Mouse (Mus musculus) MEL (cell line): ENCODE measurements around the gene Whamm. TPM values are rescaled to one million over a fixed set of nuclear protein-coding genes. Genes with fewer than 3 reads are reported as not detected.

ENCODE experiments used
- DNase-seq: peaks from one replicate; pipeline ENCODE4 v3.0.0; 2011; ENCODE audit warnings: low read depth, low spot score
- H3K27ac ChIP-seq: 2 replicates; pipeline ENCODE4 v1.5.1; 2012; ENCODE audit warnings: low read depth, mild to moderate bottlenecking, control low read depth, low read length, moderate library complexity; ENCODE audit not compliant: control insufficient read depth
- H3K27me3 ChIP-seq, 2 experiments: fragments of 150-350 bp in 1 of 2; sonication (generic) in 1 of 2; 2 replicates each; pipeline ENCODE4 v1.6.1; 2012; ENCODE audit warnings: low read length in 2 of 2, mild to moderate bottlenecking in 2 of 2, improper control_type of control experiment in 1 of 2, moderate library complexity in 1 of 2; ENCODE audit not compliant: insufficient read depth in 2 of 2, control insufficient read depth in 1 of 2
- H3K36me3 ChIP-seq, 2 experiments: 2 replicates each; pipeline ENCODE4 v1.6.1; 2012 to 2014; ENCODE audit warnings: low read length in 2 of 2, improper control_type of control experiment in 1 of 2, inconsistent platforms in 1 of 2, mild to moderate bottlenecking in 1 of 2; ENCODE audit not compliant: insufficient read depth in 2 of 2, control insufficient read depth in 1 of 2
- H3K4me1 ChIP-seq, 2 experiments: fragments of 150-350 bp in 1 of 2; sonication (generic) in 1 of 2; 2 replicates each; pipeline ENCODE4 v1.6.1; 2012; ENCODE audit warnings: low read length in 2 of 2, improper control_type of control experiment in 1 of 2, mild to moderate bottlenecking in 1 of 2; ENCODE audit not compliant: insufficient read depth in 2 of 2, control insufficient read depth in 1 of 2
- H3K4me3 ChIP-seq, 2 experiments: fragments of 150-350 bp in 1 of 2; sonication (generic) in 1 of 2; 2 replicates each; pipeline ENCODE4 v1.5.1; 2012; ENCODE audit warnings: low read depth in 2 of 2, low read length in 2 of 2, mild to moderate bottlenecking in 2 of 2, moderate library complexity in 2 of 2, control low read depth in 1 of 2, improper control_type of control experiment in 1 of 2; ENCODE audit not compliant: control insufficient read depth in 1 of 2, insufficient read depth in 1 of 2
- H3K79me2 ChIP-seq: 2 replicates; pipeline ENCODE4 v1.6.1; 2012; ENCODE audit warnings: mild to moderate bottlenecking, low read length, moderate library complexity; ENCODE audit not compliant: control insufficient read depth, poor library complexity, insufficient read depth
- H3K9ac ChIP-seq: 2 replicates; pipeline ENCODE4 v1.6.1; 2012; ENCODE audit warnings: low read depth, mild to moderate bottlenecking, control low read depth, low read length, moderate library complexity; ENCODE audit not compliant: control insufficient read depth, poor library complexity, severe bottlenecking
- H3K9me3 ChIP-seq: fragments of 150-350 bp; sonication (generic); replicated peaks from 2 replicates; pipeline ENCODE4 v1.6.1; 2012; ENCODE audit warnings: mild to moderate bottlenecking, low read length, improper control_type of control experiment, moderate library complexity; ENCODE audit not compliant: insufficient read depth
- BHLHE40 ChIP-seq: IDR thresholded peaks from 2 replicates; pipeline ENCODE4 v1.6.1; 2012; ENCODE audit warnings: low read depth, mild to moderate bottlenecking, inconsistent platforms, low read length, improper control_type of control experiment, borderline replicate concordance
- CHD2 ChIP-seq: IDR thresholded peaks from 2 replicates; pipeline ENCODE4 v1.6.1; 2011; ENCODE audit warnings: low read length, improper control_type of control experiment
- CTCF ChIP-seq, 3 experiments: IDR thresholded peaks in 2 of 3; conservative IDR thresholded peaks in 1 of 3; 2 replicates each; pipeline ENCODE4 v1.5.1; 2011 to 2012; ENCODE audit warnings: low read length in 3 of 3, low read depth in 2 of 3, mild to moderate bottlenecking in 2 of 3, improper control_type of control experiment in 1 of 3, inconsistent platforms in 1 of 3, mixed read lengths in 1 of 3, moderate library complexity in 1 of 3; ENCODE audit not compliant: control insufficient read depth in 1 of 3, insufficient read depth in 1 of 3, poor library complexity in 1 of 3, severe bottlenecking in 1 of 3
- E2F4 ChIP-seq: IDR thresholded peaks from 2 replicates; pipeline ENCODE4 v1.6.1; 2011; ENCODE audit warnings: low read depth, low read length, improper control_type of control experiment, borderline replicate concordance
- GABPA ChIP-seq: IDR thresholded peaks from 2 replicates; pipeline ENCODE4 v1.6.1; 2012; ENCODE audit warnings: low read depth, mild to moderate bottlenecking, inconsistent platforms, low read length, improper control_type of control experiment, moderate library complexity
- GATA1 ChIP-seq: IDR thresholded peaks from 2 replicates; pipeline ENCODE4 v1.6.1; 2011; ENCODE audit warnings: low read depth, low read length, improper control_type of control experiment
- HCFC1 ChIP-seq: IDR thresholded peaks from 2 replicates; pipeline ENCODE4 v1.6.1; 2012; ENCODE audit warnings: low read depth, mild to moderate bottlenecking, inconsistent platforms, low read length, improper control_type of control experiment, moderate library complexity
- MAX ChIP-seq: IDR thresholded peaks from 2 replicates; pipeline ENCODE4 v1.6.1; 2011; ENCODE audit warnings: low read length, improper control_type of control experiment
- MXI1 ChIP-seq: IDR thresholded peaks from 2 replicates; pipeline ENCODE4 v1.6.1; 2011; ENCODE audit warnings: mild to moderate bottlenecking, low read depth, low read length, improper control_type of control experiment
- MYB ChIP-seq: IDR thresholded peaks from 2 replicates; pipeline ENCODE4 v1.6.1; 2011; ENCODE audit warnings: mild to moderate bottlenecking, low read depth, low read length, improper control_type of control experiment
- NELFE ChIP-seq: IDR thresholded peaks from 2 replicates; pipeline ENCODE4 v1.6.1; 2011; ENCODE audit warnings: low read depth, low read length, improper control_type of control experiment
- NRF1 ChIP-seq: IDR thresholded peaks from 2 replicates; pipeline ENCODE4 v1.6.1; 2014; ENCODE audit warnings: low read depth, mild to moderate bottlenecking, inconsistent platforms, low read length, improper control_type of control experiment, moderate library complexity; ENCODE audit not compliant: poor library complexity, insufficient read depth, severe bottlenecking
- POLR2A ChIP-seq, 2 experiments: IDR thresholded peaks; 2 replicates each; pipeline ENCODE4 v1.6.1; 2011 to 2012; ENCODE audit warnings: low read length in 2 of 2, mild to moderate bottlenecking in 2 of 2, control low read depth in 1 of 2, improper control_type of control experiment in 1 of 2, low read depth in 1 of 2, moderate library complexity in 1 of 2; ENCODE audit not compliant: control insufficient read depth in 1 of 2, insufficient read depth in 1 of 2, poor library complexity in 1 of 2
- POLR2AphosphoS5 ChIP-seq: IDR thresholded peaks from 2 replicates; pipeline ENCODE4 v1.6.1; 2012; ENCODE audit warnings: low read depth, borderline replicate concordance, mild to moderate bottlenecking, inconsistent platforms, low read length, moderate library complexity, mixed read lengths
- RAD21 ChIP-seq: IDR thresholded peaks from 2 replicates; pipeline ENCODE4 v1.6.1; 2011; ENCODE audit warnings: mild to moderate bottlenecking, low read depth, low read length, improper control_type of control experiment
- TAL1 ChIP-seq: IDR thresholded peaks from 2 replicates; pipeline ENCODE4 v1.6.1; 2012; ENCODE audit warnings: mild to moderate bottlenecking, inconsistent platforms, low read length, moderate library complexity, mixed read lengths
- TCF12 ChIP-seq: IDR thresholded peaks from 2 replicates; pipeline ENCODE4 v1.6.1; 2014; ENCODE audit warnings: low read depth, mild to moderate bottlenecking, inconsistent platforms, low read length, improper control_type of control experiment, moderate library complexity
- ZKSCAN1 ChIP-seq: IDR thresholded peaks from 2 replicates; pipeline ENCODE4 v1.6.1; 2012; ENCODE audit warnings: low read depth, mild to moderate bottlenecking, inconsistent platforms, low read length, improper control_type of control experiment, moderate library complexity
- ZNF384 ChIP-seq: IDR thresholded peaks from 2 replicates; pipeline ENCODE4 v1.6.1; 2012; ENCODE audit warnings: low read depth, mild to moderate bottlenecking, inconsistent platforms, low read length, improper control_type of control experiment
- polyA plus RNA-seq, 2 experiments: library from polyadenylated mRNA; stranded (reverse) in 1 of 2; unstranded in 1 of 2; fragments of >175 nt in 1 of 2; fragments of >200 nt in 1 of 2; gene quantifications; 2 replicates each; pipeline versions ENCODE4 v1.2.1 to v1.2.4; 2012; ENCODE audit warnings: low replicate concordance in 2 of 2, low read depth in 1 of 2; ENCODE audit not compliant: insufficient read length in 2 of 2, insufficient read depth in 1 of 2, missing spikeins in 1 of 2
- total RNA-seq: library from RNA; depleted of rRNA; stranded (reverse); fragments of 300-350 nt; gene quantifications from 2 replicates; pipeline ENCODE4 v1.2.3, GENCODE M21; 2012

Gene Whamm
- total and polyA plus RNA-seq, 3 experiments: 9.4 to 22.9 TPM; not detected in 1

DNA sequence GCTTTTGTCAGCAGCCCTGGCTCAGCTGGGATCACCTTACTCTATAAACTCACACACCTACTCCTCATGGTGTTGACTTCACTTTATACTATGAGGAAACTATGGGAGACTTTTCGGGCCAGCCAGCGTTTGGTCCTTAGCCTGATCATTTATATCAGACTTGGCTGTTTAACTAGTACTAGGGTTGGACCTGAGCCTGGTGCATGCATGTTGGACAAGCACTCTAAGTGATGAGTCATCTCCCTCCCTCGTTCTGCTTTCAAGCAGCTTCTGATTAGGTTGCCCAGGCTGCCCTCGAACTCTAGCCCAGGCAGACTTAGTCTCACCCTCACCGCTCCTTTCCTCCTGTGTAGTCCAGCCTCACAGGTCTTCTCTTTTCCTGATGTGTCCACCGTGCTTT, 2.3 kb downstream of the Whamm start (continued):
- TF ChIP-seq MYB: no peak
- no peak for TF ChIP-seq NELFE
- no peak for TF ChIP-seq NRF1
- no peak for TF ChIP-seq GATA1

DNA sequence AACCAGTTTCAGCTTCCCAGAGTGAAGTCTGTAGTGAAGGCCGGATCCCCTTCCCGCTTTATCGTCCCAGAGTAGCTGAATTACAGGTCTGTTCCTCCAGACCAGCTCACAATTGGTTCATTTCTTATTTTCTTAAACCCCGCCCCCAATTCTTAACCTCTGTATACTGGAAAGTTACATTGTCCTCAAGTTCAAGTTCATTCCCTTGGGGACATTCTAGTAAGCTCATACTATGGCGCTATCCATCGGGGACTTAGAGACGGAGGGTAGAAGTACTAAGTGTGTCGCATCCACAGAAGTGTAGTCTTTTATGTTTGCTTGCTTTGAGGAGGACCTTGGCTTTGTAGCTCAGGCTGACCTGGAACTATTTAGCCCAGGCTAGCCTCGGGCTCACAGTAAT, 2.8 kb downstream of the Whamm start:
- TF ChIP-seq CTCF (IDR thresholded peaks at IDR 0.05 in 2 of 3, conservative IDR thresholded peaks at IDR 0.05 in 1 of 3; ENCODE audit: control insufficient read depth in 1 of 3, insufficient read depth in 1 of 3, low read depth in 2 of 3, low read length in 3 of 3, poor library complexity in 1 of 3, severe bottlenecking in 1 of 3) (no peak), POLR2A (IDR thresholded peaks at IDR 0.05; ENCODE audit: control insufficient read depth in 1 of 2, insufficient read depth in 1 of 2, low read depth in 1 of 2, low read length in 2 of 2, poor library complexity in 1 of 2) (no peak), POLR2AphosphoS5 (no peak), CHD2 (no peak), MAX (no peak), BHLHE40 (no peak), RAD21 (no peak), GABPA (no peak), ZKSCAN1 (no peak), HCFC1 (no peak), E2F4 (no peak), MXI1 (no peak), NRF1 (no peak)
- Histone ChIP-seq H3K9ac (peak overlapping the region; percentile 20; the same call in 1 of the 2 replicates), H3K27ac (peak overlapping the region; percentile 81), H3K4me3 (peak overlapping the region; percentile 12 to 46; a peak in 3 of 4 replicates), H3K36me3 (peaks cover 10 to 12% of the 10 kb centered on the region in 2 experiments), H3K4me1 (peaks cover 8 to 17% of the 10 kb centered on the region in 2 experiments), H3K79me2 (peaks cover 28% of the 10 kb centered on the region), H3K27me3 (no peaks in the 10 kb centered on the region), H3K9me3 (no peaks in the 10 kb centered on the region)
- DNase-seq: no peak

DNA sequence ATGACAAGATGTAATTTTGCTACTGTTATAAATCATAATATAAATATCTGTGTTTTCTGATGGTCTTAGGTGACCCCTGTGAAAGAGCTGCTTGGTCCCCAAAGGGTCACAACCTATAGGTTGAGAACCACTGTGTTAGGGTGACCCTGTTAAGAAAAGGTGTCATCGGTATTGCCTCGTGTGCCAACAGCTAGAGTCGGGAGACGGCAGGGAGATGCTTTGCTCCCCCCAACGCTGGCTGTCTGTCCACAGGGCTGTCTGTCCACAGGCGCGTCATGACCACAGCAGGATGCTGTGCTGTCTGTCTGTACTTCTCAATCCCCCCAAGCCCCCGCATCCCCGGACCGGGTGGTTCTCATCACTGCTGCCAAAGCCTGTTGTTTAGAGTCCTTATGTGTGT, 4.5 kb downstream of the Whamm start:
- H3K9ac ChIP-seq: no peak overlapping the region
- H3K36me3 ChIP-seq: peaks cover 10 to 23% of the 10 kb centered on the region in 2 experiments
- no peaks in the 10 kb centered on the region for H3K9me3 ChIP-seq
- no peak for DNase-seq
- TF ChIP-seq TCF12: no peak
- no peak for TF ChIP-seq TAL1
- TF ChIP-seq ZNF384: no peak
- H3K27me3 ChIP-seq: no peaks in the 10 kb centered on the region
- peaks cover 28% of the 10 kb centered on the region for H3K79me2 ChIP-seq
- no peak overlapping the region for H3K27ac ChIP-seq
- H3K4me3 ChIP-seq: no peak overlapping the region
- H3K4me1 ChIP-seq: peaks cover 5 to 14% of the 10 kb centered on the region in 2 experiments
